In genomic region chr2:132096582-132096981, GRCm38 (mm10) we compare ENCODE assay signal across 20 mouse cellular contexts. TPM values are rescaled to one million over a fixed set of nuclear protein-coding genes. Genes with fewer than 3 reads are reported as not detected.
DNase-seq lines count a peak whose midpoint lies in the region; ATAC-seq and TF ChIP-seq lines count a peak whose summit lies in the region.
"Had no signal": no experiment of that assay in that cellular context is flagged by ENCODE, and none has a peak within 500 bp of the region (broad histone marks: within the 10 kb centered on the region; RNA-seq: fewer than 3 reads in every experiment).

No protein-coding gene starts in this region.

- 0 out of 2 replicates have a peak, but pooled peaks have one; percentile 19 for ATAC-seq in limb, embryonic 14.5 days (ENCODE audit: low FRiP score, low read depth)
- ATAC-seq: forebrain, embryonic 16.5 days; intestine, embryonic 16.5 days had no signal

- in situ Hi-C loops in ES-E14 (cut with MboI; ENCODE audit: low sequenced_read_pairs in 2 of 2, unreplicated experiment in 2 of 2) = no loop called here

- DNase-seq in adrenal gland, postnatal 36 days = peak; percentile 58 to 64
- no peak for DNase-seq in adrenal gland, postnatal 4 days (ENCODE audit: low spot score in 2 of 2)
- DNase-seq in limb, embryonic 14.5 days (ENCODE audit: low spot score) = no peak
- DNase-seq in limb, embryonic 10.5 days (ENCODE audit: low spot score) = no peak
- DNase-seq in 3T3-L1 (ENCODE audit: low read depth, low spot score) (peak; percentile 39), ES-E14 (ENCODE audit: low read depth, low spot score) (no peak)
- DNase-seq in cerebellum, postnatal 36 days = no peak
- no peak for DNase-seq in lung, postnatal 14 days
- DNase-seq: adrenal gland, postnatal 14 days; cerebellum, adult 11 months; cerebellum, adult 8-10 months; cerebellum, postnatal 14 days; gastrocnemius, postnatal 14 days; heart, postnatal 36 days had no signal

- no peak overlapping the region for H3K27ac ChIP-seq in limb, embryonic 14.5 days (replicated peaks; ENCODE audit: low read depth, low read length)
- H3K27ac ChIP-seq in limb, embryonic 10.5 days = no peak overlapping the region
- no peak overlapping the region for H3K27ac ChIP-seq in ES-E14 (ENCODE audit: insufficient read depth, low read depth, low read length, poor library complexity, severe bottlenecking)
- H3K27ac ChIP-seq: embryonic facial prominence, embryonic 13.5 days; forebrain, embryonic 12.5 days; hindbrain, embryonic 15.5 days had no signal

- no peak overlapping the region for H3K4me3 ChIP-seq in limb, embryonic 14.5 days (replicated peaks; ENCODE audit: low read length)
- no peak overlapping the region for H3K4me3 ChIP-seq in limb, embryonic 10.5 days
- no peak overlapping the region for H3K4me3 ChIP-seq in ES-E14 (ENCODE audit: insufficient read depth in 1 of 2, low read depth in 1 of 2, low read length in 2 of 2, poor library complexity in 1 of 2, severe bottlenecking in 1 of 2)
- H3K4me3 ChIP-seq: embryonic facial prominence, embryonic 13.5 days; forebrain, embryonic 12.5 days; heart, embryonic 12.5 days; hindbrain, embryonic 15.5 days had no signal

- 0 out of 2 replicates have a peak, but pooled peaks cover 2% of the 10 kb centered on the region for H3K4me1 ChIP-seq in limb, embryonic 14.5 days (ENCODE audit: control insufficient read depth, insufficient read depth, low read length)
- no peaks in the 10 kb centered on the region for H3K4me1 ChIP-seq in limb, embryonic 10.5 days
- H3K4me1 ChIP-seq in ES-E14 (ENCODE audit: control insufficient read depth in 2 of 2, insufficient read depth in 2 of 2, low read length in 2 of 2, poor library complexity in 1 of 2) = no peaks in the 10 kb centered on the region
- H3K4me1 ChIP-seq: embryonic facial prominence, embryonic 13.5 days; forebrain, embryonic 12.5 days; hindbrain, embryonic 15.5 days had no signal

- TF ChIP-seq POLR2A in limb, embryonic 14.5 days (IDR thresholded peaks at IDR 0.05; ENCODE audit: borderline replicate concordance, extremely low read depth, insufficient read depth, insufficient read length) = no peak

- WGBS in limb, embryonic 14.5 days = 70% methylated on average over 4 of the region's 4 CpGs
- 86% methylated on average over 4 of the region's 4 CpGs for WGBS in limb, embryonic 10.5 days

- H3K9me3 ChIP-seq in limb, embryonic 14.5 days (ENCODE audit: control insufficient read depth, low read length) = no peaks in the 10 kb centered on the region
- H3K9me3 ChIP-seq in limb, embryonic 10.5 days (replicated peaks) = no peaks in the 10 kb centered on the region
- H3K9me3 ChIP-seq in ES-E14 (ENCODE audit: control insufficient read depth, insufficient read depth, low read depth, low read length) = no peaks in the 10 kb centered on the region
- H3K9me3 ChIP-seq: embryonic facial prominence, embryonic 13.5 days; forebrain, embryonic 12.5 days; heart, embryonic 12.5 days; hindbrain, embryonic 15.5 days had no signal

- H3K9ac ChIP-seq in limb, embryonic 14.5 days (ENCODE audit: low read depth, low read length, severe bottlenecking) = no peak overlapping the region
- no peak overlapping the region for H3K9ac ChIP-seq in ES-E14 (ENCODE audit: insufficient read depth, low read depth, low read length, poor library complexity, severe bottlenecking)
- H3K9ac ChIP-seq: embryonic facial prominence, embryonic 13.5 days; forebrain, embryonic 12.5 days; heart, embryonic 12.5 days; hindbrain, embryonic 15.5 days had no signal

- no peaks in the 10 kb centered on the region for H3K27me3 ChIP-seq in limb, embryonic 14.5 days (ENCODE audit: control insufficient read depth, insufficient read depth, low read length)
- no peaks in the 10 kb centered on the region for H3K27me3 ChIP-seq in limb, embryonic 10.5 days (ENCODE audit: low read depth, poor library complexity, severe bottlenecking)
- H3K27me3 ChIP-seq: embryonic facial prominence, embryonic 13.5 days; forebrain, embryonic 12.5 days; heart, embryonic 12.5 days; hindbrain, embryonic 15.5 days had no signal

- H3K4me2 ChIP-seq in limb, embryonic 14.5 days (replicated peaks; ENCODE audit: low read depth, low read length, severe bottlenecking) = no peak overlapping the region
- H3K4me2 ChIP-seq: embryonic facial prominence, embryonic 13.5 days; forebrain, embryonic 12.5 days; heart, embryonic 12.5 days; hindbrain, embryonic 15.5 days had no signal

- H3K36me3 ChIP-seq in limb, embryonic 14.5 days (ENCODE audit: control insufficient read depth, insufficient read depth, low read length) = peaks cover 19% of the 10 kb centered on the region
- H3K36me3 ChIP-seq in limb, embryonic 10.5 days = peaks cover 18% of the 10 kb centered on the region
- H3K36me3 ChIP-seq in ES-E14 (ENCODE audit: control insufficient read depth, insufficient read depth, low read length, poor library complexity, severe bottlenecking) = peaks cover 10% of the 10 kb centered on the region; the same call in 1 of the 2 replicates

TF ChIP-seq in ES-E14, 5 proteins besides CTCF, POLR2A, EP300 and RAD21:
- TF ChIP-seq ZC3H11A (IDR thresholded peaks at IDR 0.05; ENCODE audit: borderline replicate concordance, low read depth, low read length) = no peak
- TF ChIP-seq MAFK (IDR thresholded peaks at IDR 0.05; ENCODE audit: insufficient read depth, low read depth, low read length) = peak; percentile 94
- no peak for TF ChIP-seq ZNF384 (IDR thresholded peaks at IDR 0.05; ENCODE audit: low read depth, low read length)
- no peak for TF ChIP-seq HCFC1 (IDR thresholded peaks at IDR 0.05; ENCODE audit: borderline replicate concordance, insufficient read depth, low read length)
- TF ChIP-seq CHD2 (IDR thresholded peaks at IDR 0.05; ENCODE audit: low read depth, low read length) = no peak
TF ChIP-seq in ES-E14: peak in this region for 1.

RNA-seq across cellular contexts. Expression of gene Slc23a2, which starts 48.3 kb away (rescaled TPM):
- 100 to 1,000 TPM in 1 of 2 experiments, 10 to 100 TPM in 1; 85.9 to 282 TPM for total RNA-seq in adrenal gland, postnatal 36 days (2021)
- 10 to 100 TPM; 60.4 to 67.4 TPM for total RNA-seq in adrenal gland, postnatal 4 days (2021)
- polyA plus RNA-seq in limb, embryonic 14.5 days (2012; rRNA removed) = 17.6 and 22.7 TPM in 2 replicates
- polyA plus RNA-seq in limb, embryonic 14.5 days (2014; fragmentation: Nextera tagmentation; extraction: Ambion mirVana) = 15.6 and 19.9 TPM in 2 replicates
- polyA plus RNA-seq in limb, embryonic 10.5 days (2016; fragmentation: Nextera tagmentation; extraction: Ambion mirVana) = 8.1 and 9.8 TPM in 2 replicates
- 33.7 and 43.5 TPM in 2 replicates for total RNA-seq in ES-E14 (2012; rRNA removed)

Comparison
In these comparisons a context has a peak if more than half of its experiments do, and no peak if none do; other contexts are left out.
1. DNase-seq: peak in adrenal gland, postnatal 36 days (2 of 2) and 3T3-L1 (single experiment); none in adrenal gland, postnatal 4 days (0 of 2), limb, embryonic 14.5 days (single experiment), limb, embryonic 10.5 days (single experiment), ES-E14 (single experiment), cerebellum, postnatal 36 days (0 of 2) and lung, postnatal 14 days (single experiment).